Mouse (Mus musculus): ENCODE results near the gene Zfp683. TPM values are rescaled to one million over a fixed set of nuclear protein-coding genes. Genes with fewer than 3 reads are reported as not detected.

The Zfp683 gene
- polyA plus RNA-seq (2012; rRNA removed): not detected in 2 replicates

GRCm38 (mm10) chr4:134053538-134053937 is at the start of gene Zfp683:
Zfp683 (plus strand) TSS chr4:134053838.
- TF ChIP-seq CTCF (IDR thresholded peaks at IDR 0.05; ENCODE audit: borderline replicate concordance, extremely low read depth, insufficient read depth, insufficient read length) (no peak), POLR2A (IDR thresholded peaks at IDR 0.05; ENCODE audit: borderline replicate concordance, extremely low read depth, insufficient read depth, insufficient read length, poor library complexity, severe bottlenecking) (no peak)
- DNase-seq (ENCODE audit: low read depth): no peak

- TF ChIP-seq POLR2A (IDR thresholded peaks at IDR 0.05; ENCODE audit: borderline replicate concordance, extremely low read depth, insufficient read depth, insufficient read length, poor library complexity, severe bottlenecking) (no peak), CTCF (IDR thresholded peaks at IDR 0.05; ENCODE audit: borderline replicate concordance, extremely low read depth, insufficient read depth, insufficient read length) (no peak)
- DNase-seq (ENCODE audit: low read depth): no peak
Observed at GRCm38 (mm10) chr4:134005581-134006358, 47.9 kb upstream of the Zfp683 start.

- DNase-seq (ENCODE audit: low read depth): no peak
Observed at GRCm38 (mm10) chr4:134006845-134007244, 46.8 kb upstream of the Zfp683 start.

GRCm38 (mm10) chr4:134009709-134010108 is 43.9 kb upstream of the Zfp683 start:
- no peak for TF ChIP-seq CTCF (IDR thresholded peaks at IDR 0.05; ENCODE audit: borderline replicate concordance, extremely low read depth, insufficient read depth, insufficient read length)
- TF ChIP-seq POLR2A (IDR thresholded peaks at IDR 0.05; ENCODE audit: borderline replicate concordance, extremely low read depth, insufficient read depth, insufficient read length, poor library complexity, severe bottlenecking): no peak
- no peak for DNase-seq (ENCODE audit: low read depth)

More at GRCm38 (mm10) chr4:134006845-134007244, 46.8 kb upstream of the Zfp683 start:
- TF ChIP-seq CTCF (IDR thresholded peaks at IDR 0.05; ENCODE audit: borderline replicate concordance, extremely low read depth, insufficient read depth, insufficient read length) (no peak), POLR2A (IDR thresholded peaks at IDR 0.05; ENCODE audit: borderline replicate concordance, extremely low read depth, insufficient read depth, insufficient read length, poor library complexity, severe bottlenecking) (no peak)

GRCm38 (mm10) chr4:134011450-134012414 is 41.9 kb upstream of the Zfp683 start:
- no peak for DNase-seq (ENCODE audit: low read depth)
- TF ChIP-seq POLR2A (IDR thresholded peaks at IDR 0.05; ENCODE audit: borderline replicate concordance, extremely low read depth, insufficient read depth, insufficient read length, poor library complexity, severe bottlenecking) (no peak), CTCF (IDR thresholded peaks at IDR 0.05; ENCODE audit: borderline replicate concordance, extremely low read depth, insufficient read depth, insufficient read length) (no peak)

- DNase-seq (ENCODE audit: low read depth): no peak
- TF ChIP-seq CTCF (IDR thresholded peaks at IDR 0.05; ENCODE audit: borderline replicate concordance, extremely low read depth, insufficient read depth, insufficient read length) (peak; percentile 54), POLR2A (IDR thresholded peaks at IDR 0.05; ENCODE audit: borderline replicate concordance, extremely low read depth, insufficient read depth, insufficient read length, poor library complexity, severe bottlenecking) (no peak)
Observed at GRCm38 (mm10) chr4:134012858-134013528, 40.6 kb upstream of the Zfp683 start.

- DNase-seq (ENCODE audit: low read depth): no peak
- TF ChIP-seq CTCF (IDR thresholded peaks at IDR 0.05; ENCODE audit: borderline replicate concordance, extremely low read depth, insufficient read depth, insufficient read length) (no peak), POLR2A (IDR thresholded peaks at IDR 0.05; ENCODE audit: borderline replicate concordance, extremely low read depth, insufficient read depth, insufficient read length, poor library complexity, severe bottlenecking) (no peak)
Observed at GRCm38 (mm10) chr4:134016208-134016607, 37.4 kb upstream of the Zfp683 start.

GRCm38 (mm10) chr4:134016767-134017166 is 36.9 kb upstream of the Zfp683 start:
- DNase-seq (ENCODE audit: low read depth): no peak
- no peak for TF ChIP-seq CTCF (IDR thresholded peaks at IDR 0.05; ENCODE audit: borderline replicate concordance, extremely low read depth, insufficient read depth, insufficient read length)
- TF ChIP-seq POLR2A (IDR thresholded peaks at IDR 0.05; ENCODE audit: borderline replicate concordance, extremely low read depth, insufficient read depth, insufficient read length, poor library complexity, severe bottlenecking): no peak

- no peak for TF ChIP-seq CTCF (IDR thresholded peaks at IDR 0.05; ENCODE audit: borderline replicate concordance, extremely low read depth, insufficient read depth, insufficient read length)
- no peak for TF ChIP-seq POLR2A (IDR thresholded peaks at IDR 0.05; ENCODE audit: borderline replicate concordance, extremely low read depth, insufficient read depth, insufficient read length, poor library complexity, severe bottlenecking)
- no peak for DNase-seq (ENCODE audit: low read depth)
Observed at GRCm38 (mm10) chr4:134017201-134017865, 36.3 kb upstream of the Zfp683 start.

- no peak for TF ChIP-seq POLR2A (IDR thresholded peaks at IDR 0.05; ENCODE audit: borderline replicate concordance, extremely low read depth, insufficient read depth, insufficient read length, poor library complexity, severe bottlenecking)
- TF ChIP-seq CTCF (IDR thresholded peaks at IDR 0.05; ENCODE audit: borderline replicate concordance, extremely low read depth, insufficient read depth, insufficient read length): no peak
- DNase-seq (ENCODE audit: low read depth): no peak
Observed at GRCm38 (mm10) chr4:134018038-134018778, 35.4 kb upstream of the Zfp683 start.
